Mouse (Mus musculus) hindlimb bud, embryonic 11.5 days (tissue): ENCODE data around the gene Vmn2r29.
"Not testable (repeated sequence)": the region's sequence is repeated elsewhere in the genome, so short reads cannot be mapped to it uniquely, and the experiment has no call there.

Experiments
- DNase-seq: peaks from one replicate; pipeline ENCODE4 v3.0.0-alpha.2; 2012; ENCODE audit warnings: low read depth, low spot score; ENCODE audit errors: extremely low spot score

The Vmn2r29 gene

DNA sequence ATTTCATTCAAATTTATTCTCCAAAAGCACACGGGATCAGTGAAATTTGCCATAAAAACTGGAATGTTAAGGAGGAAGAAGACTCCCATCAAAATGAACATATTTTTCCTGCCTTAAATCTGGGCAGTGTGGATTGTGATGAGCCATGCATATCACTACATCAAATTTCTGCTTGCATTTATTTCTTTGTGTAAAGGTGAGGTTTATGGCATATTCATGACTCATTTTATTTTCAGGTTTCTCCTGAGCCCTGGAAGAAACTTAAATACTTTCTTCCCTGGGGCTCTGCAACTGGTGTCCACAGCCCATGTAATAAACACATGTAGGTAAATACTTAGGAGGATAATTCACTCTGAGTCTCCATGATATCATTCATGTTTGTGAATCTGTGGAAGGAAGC, at the start of gene Vmn2r29:
Gene Vmn2r29, minus strand, starts transcription at position 101 of the 400 bp plus-strand sequence.
- DNase-seq, result not testable (repeated sequence)

DNA sequence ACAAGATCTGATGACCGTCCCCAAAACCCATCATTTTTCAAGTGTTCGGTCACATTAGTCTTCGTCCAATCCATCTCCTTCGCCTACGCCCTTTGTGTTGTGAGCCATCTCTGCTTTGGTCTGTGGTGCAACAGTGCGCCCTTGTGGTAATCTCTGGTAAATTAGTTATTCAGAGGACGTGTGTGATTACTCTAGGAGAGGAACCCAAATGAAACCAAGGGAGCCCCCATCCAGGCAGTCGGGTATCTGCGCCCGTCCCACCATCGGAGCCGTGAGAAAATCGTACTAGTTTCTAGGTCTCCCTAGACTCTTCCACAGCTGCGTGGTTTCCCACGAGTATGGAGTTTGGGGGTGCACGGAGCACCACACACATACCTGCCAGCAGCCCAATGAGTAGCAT, 48.5 kb upstream of the Vmn2r29 start:
- DNase-seq, result no peak

DNA sequence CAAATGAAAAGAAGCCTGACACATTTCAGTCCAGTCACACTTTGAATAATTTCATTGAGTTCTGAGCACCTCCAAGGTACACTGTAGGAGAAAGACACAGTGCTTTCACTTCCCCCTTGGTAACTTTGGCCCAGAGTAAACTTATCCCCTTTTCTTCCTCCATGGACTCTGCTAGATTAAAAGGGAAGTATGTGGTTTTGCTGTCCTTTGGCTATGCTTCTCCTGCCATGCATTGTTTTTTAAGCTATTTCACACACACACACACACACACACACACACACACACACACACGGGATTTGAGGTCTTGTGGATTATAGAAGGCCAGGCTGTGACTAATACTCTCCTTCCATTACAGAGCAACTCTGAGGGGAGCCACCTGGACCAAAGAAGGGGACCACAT, 34.3 kb upstream of the Vmn2r29 start:
- no peak for DNase-seq

DNA sequence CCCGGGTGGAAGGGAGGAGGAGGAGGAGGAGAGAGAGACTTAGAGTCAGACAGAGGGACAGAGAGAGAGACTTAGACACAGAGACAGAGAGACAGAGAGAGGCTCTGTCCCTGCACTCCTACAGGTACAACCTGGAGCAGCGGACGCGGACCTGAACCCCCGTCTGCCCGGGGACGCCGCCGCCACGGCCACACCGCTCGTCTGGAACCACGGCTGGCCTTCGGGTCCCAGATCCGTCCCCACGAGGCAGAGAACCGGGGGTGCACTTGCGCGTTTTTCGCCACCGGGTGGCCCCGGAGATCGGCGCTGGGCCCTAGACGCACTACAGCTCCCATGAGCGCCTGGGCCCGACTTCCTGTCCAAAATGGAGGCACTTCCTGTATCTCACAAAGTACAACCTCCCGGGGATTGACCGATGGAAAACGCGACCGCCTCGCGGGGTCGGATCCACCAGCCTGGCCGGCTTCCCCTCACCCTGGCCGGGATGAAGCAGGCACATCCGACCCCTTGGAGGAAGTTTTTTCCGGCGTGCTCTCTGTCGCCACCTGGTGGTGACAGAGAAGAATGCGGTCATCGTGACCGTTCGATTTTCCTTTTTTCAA, 30.9 kb upstream of the Vmn2r29 start, which contains the start of gene Gm45844:
Gene Gm45844, minus strand, starts transcription at position 324 of the 602 bp plus-strand sequence.
- DNase-seq, result not testable (repeated sequence)

DNA sequence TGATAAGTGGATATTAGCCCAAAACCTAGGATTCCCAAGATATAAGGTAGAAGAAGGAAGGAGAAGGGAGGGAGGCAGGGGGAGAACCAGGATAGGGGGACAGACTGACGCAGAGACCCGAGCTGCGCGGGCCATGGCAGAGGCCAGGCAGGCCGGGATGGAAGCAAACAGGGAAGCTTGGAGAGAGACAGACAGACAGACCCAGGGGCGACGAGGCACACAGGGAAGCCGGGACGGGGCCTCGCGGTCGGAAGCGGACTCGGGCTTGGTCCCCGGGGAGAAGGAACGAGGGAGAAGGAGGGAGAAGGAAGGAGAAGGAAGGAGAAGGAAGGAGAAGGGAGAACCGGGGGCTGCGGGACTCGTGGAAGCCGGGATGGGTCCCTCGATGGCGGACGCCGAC, 30.4 kb upstream of the Vmn2r29 start:
- not testable (repeated sequence) for DNase-seq

DNA sequence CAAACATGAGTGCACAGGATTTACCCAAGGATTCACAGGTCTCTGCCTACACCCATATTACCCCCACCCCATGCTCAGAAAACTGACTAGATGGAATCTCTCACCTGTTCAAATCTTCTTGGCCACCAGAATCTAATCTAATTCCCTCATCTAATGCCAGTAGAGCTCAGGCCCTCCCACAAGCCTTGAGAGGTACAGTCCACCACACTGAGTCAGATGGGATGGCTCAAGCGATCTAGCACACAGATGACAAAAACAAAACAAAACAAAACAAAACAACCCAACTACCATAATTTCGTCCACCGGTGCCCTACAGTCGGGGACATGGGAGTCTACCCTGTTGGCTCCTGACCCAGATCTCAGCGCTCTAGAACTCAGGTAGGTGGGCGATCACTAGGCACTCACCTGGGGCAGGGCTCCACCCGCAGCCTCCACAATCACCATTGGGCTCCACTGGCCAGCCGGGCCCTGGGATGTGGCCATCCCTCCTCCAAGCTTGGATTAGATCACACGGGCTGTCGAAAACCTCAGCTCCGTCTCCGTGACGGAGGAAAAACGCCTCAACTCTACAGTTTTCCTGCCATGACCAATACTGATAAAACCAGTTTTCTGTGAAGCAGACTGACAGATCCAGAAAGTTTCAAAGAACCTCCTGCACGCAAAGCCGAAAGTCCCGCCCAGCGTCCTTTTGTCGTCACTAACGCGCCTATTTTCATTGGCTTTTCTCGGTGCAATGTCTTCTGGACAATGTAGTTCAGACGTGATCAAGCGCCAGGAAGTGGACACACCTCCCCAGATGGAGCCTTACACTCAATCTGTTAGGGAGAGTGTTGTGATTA, 37.6 kb downstream of the Vmn2r29 start, which contains the start of gene Zfp772:
Gene Zfp772, minus strand, starts transcription at position 686 of the 839 bp plus-strand sequence.
- not testable (repeated sequence) for DNase-seq

DNA sequence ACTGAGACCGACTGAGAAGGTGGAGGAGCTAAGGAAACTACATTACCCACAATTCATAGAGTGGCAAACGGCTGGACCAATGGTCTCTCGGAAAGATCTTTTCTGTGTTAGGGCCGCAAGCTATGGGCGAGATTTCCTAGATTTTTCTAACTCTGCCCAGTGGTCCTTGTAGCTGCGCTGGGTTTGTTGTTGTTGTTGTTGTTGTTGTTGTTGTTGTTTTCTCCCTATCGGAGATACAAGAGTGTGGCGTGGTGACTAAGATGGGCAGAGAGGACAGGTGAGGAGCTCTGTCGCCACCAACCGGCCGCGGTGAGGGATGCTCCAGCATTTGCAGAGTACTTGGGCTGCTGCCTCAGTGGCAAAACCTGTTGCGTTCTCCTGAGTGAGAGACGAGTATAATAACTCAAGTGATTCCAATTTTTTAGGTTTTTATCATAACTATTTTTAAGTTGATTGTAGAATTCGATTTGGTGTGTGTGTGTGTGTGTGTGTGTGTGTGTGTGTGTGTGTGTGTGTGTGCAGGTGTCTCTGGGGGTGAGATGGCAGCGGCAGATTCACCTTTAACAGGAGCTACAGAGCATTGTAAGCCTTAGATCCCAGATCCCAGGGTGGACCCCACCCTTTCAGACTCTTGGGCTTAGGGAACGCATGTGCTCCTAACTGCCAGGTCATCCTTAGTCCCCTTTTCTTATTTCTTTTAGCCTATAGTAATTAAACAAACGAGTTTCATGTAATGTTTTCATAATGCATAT, 58.8 kb downstream of the Vmn2r29 start:
- peak; percentile 39 for DNase-seq

DNA sequence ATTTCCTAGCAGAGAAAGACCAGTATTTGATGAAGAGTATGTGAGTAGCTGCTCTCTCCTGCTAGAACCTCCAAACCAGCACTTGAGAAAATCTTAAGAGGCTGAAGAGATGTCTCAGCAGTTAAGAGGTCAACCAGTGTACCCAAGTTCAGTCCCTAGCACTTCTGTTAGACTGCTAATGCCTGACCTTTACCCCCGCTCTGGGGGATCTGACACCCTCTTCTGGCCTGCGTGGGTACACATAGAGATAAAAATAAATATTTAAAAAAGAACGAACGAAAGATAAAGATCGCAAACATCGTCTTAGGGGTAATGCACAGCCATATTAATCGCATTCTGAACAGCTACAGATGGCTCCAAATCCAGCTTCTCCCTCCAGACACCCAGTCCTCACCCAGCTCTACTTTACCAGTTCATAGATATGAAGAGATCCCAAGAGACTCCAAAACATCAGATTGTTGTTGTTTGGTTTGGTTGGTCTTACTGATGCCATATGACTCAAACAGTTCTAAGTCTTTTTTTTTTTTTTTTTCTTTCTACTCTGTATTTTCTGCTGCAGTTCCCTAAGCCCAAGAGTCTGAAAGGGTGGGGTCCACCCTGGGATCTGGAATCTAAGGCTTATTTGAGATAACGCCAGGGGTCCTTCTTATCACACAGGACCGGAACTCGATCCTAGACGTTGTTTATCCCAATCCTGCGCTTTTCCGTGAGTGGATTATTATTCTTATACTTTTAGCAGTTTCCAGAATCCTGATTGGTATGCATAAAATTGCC, 59.5 kb downstream of the Vmn2r29 start:
- no peak for DNase-seq

DNA sequence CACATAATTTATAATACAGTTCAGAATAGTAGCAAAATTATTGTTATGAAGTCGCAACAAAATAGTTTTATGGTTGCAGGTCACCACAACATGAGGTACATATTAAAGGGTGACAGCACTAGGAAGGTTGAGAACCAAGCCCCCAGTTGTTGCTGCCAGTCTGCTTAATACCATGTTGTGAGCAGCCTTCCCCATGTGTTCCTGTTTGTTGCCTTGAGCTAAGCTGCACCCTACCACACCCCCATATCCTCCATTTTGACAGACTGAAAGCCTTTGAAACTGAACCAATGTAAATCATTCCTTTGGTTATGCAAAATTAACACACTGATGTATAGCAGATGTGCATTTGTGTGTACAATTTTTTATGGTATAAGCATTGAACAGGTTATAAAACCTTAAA, 61.2 kb downstream of the Vmn2r29 start:
- no peak for DNase-seq
